Mouse (Mus musculus) heart, adult 18-20 months (tissue): Measurements from ENCODE around the gene Park7. TPM values are rescaled to one million over a fixed set of nuclear protein-coding genes. Genes with fewer than 3 reads are reported as not detected.
"Not testable (repeated sequence)": the region's sequence is repeated elsewhere in the genome, so short reads cannot be mapped to it uniquely, and the experiment has no call there.

Experiments used
- DNase-seq, 2 experiments: peaks; one replicate each; pipeline ENCODE4 v3.0.0; 2021 to 2022; ENCODE audit warnings: mixed read lengths in 1 of 2
- total RNA-seq, 2 experiments: library from RNA; stranded (reverse); gene quantifications; 2 replicates each; pipeline ENCODE4 v1.2.3; 2021

Gene Park7
- total RNA-seq, 2 experiments from 2014 or later = 270 to 278 TPM

DNA sequence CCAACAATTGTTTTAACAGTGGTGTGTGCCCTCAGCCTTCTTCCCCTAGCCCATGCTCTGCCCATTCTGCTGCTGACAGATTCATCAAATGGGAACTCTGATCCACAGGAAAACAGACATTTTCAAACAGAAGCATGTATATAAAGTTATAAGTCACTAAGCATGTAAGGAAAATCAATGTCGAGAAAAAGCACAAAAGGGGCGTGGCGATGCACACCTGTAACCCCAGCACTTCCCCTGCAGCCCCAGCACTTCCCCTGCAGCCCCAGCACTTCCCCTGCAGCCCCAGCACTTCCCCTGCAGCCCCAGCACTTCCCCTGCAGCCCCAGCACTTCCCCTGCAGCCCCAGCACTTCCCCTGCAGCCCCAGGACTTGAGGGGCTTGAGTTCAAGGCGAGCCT lies 39.8 kb downstream of the Park7 start:
- not testable (repeated sequence) for DNase-seq

DNA sequence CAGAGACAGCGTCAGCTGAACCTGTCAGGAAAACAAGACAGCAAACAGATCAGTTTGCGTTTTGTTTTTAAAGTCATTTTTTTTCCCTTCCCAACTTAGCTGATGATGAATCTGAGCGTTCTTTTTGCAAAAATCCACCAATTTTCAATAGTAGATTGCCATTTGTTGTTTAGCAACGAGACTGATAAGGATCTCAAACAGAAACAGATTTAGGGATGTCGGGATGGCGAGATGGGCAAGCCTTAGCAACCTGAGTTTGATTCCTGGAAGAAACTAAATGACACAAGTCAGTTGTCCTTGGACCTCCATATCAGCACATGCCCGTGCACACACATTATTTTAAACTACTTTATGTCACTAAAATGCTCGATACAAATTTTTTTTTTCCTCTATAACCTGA lies 41.6 kb downstream of the Park7 start:
- no peak for DNase-seq

DNA sequence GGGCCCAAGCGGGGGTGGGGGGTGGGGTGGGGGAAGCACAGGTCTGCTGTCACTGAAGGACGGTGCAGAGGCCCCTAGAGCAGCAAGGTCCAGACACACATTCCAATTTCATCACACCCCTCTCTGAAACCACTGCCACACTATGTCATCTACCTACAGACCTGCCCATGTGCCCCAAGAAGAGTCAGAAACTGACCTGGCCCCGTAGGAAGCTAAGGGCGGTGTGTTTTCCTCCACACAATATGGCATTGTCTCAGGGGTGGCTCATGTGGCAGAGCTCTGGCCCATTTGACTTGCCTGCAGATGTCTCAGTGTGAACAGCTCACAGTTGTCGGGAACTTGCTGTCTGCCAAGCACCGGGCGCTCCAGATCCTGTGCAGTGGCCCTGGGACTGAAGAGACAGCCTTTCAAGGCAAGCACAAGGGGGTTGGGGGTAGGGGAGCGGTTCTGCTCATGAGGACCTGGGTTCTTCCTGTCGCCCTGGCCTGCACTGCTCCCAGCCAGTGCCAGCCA lies 42.0 kb downstream of the Park7 start:
- peak; percentile 28 to 36 for DNase-seq

DNA sequence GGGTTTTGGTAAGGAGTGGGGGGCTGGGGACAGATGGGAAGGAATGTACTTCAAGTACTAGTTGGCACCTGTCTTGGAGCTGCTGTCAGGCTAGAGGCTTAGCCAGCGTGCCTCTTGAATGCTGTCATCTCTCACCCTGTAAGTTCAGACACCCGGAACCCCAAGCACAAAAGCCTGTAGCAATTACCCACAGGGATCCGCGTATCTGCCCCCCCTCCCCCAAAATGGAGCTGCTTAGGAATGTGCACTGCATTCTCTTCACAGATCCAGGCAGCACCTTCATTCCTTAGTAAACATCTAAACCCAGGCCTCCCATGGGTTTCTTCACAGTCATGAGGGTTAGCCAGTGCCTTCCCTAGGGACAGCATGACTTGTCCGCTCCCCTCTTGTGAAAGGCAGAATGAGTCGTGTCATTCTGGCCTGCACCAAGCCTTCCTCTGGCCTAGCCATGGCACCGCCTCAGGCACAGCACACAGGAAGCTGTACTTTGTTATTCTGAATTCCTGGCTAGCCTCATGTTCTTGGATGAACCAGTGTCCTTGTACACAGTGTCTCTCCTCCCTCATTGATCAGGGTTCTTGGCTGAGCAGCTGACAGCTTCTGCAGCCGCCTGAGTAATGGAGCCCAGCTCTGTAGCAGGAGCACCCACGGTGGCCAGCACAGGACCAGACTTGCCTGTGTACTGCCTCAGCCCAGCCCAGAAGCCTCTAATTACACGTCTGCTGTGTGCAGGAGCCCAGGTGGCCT lies 42.7 kb downstream of the Park7 start:
- peak; percentile 70 to 83 for DNase-seq

DNA sequence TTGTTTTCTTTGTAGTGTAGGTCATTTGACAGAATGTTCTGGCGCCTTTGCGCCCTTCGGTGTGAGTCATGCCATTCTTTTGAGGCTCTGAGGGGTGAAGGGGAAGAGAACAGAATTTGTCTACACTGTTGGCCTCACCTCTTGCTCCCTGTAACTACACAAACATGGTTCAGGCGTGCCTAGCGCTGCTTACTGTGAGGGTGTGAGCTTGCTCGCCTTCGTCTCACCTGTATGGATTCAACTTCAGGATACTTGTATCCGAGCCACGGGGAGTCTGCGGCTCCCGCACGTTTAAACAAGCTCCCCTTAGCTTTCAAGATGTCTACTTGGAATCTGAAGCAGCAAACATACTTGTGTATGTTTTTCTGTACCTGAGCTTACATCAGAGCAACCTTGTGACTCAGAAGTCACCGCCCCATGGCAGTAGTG lies 43.3 kb downstream of the Park7 start:
- peak in 1 of 2 experiments; percentile 42 for DNase-seq

DNA sequence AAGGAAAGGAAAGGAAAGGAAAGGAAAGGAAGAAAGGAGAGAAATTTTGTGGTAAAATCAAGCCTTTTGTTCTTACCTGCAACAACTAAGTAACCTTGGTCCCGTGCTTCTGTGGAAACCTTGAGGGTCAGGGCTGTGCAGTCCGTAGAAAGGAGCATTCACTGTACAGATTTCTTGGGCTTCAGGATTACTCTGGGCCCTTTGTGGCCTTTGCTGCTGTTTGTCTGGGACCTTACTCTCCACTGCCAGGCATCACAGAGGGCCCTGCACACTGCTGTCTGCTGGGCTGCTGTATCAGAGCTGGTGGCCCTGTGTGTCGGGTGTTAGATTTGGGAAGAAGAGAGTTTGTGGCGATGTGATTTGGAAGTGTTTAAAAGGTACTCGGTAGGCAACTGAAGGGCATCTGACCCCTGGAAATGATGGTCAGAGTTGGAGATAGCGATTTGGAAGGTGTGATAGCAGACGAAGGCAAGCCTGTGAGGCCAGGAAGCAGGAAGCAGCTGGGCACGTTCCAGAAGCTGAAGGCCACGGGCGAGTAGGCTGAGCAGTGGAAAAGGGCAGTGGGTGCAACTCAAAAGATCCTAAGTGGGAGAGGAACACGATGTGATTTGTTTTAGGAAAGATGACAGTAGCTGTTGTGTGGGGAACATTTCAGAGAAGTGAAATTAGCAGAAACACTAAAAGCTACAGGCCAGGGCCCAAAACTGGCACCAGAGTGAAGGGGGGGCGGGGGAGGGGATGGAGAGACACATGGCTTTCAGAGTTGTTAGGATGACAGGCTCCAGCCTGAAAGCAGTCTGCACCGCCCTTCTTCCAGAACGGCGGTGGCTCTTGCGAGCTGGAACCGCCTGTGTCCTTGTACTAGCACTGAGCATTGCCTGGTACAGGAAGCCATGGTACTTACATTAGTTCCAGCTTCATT lies 44.7 kb downstream of the Park7 start:
- peak; percentile 28 to 43 for DNase-seq

DNA sequence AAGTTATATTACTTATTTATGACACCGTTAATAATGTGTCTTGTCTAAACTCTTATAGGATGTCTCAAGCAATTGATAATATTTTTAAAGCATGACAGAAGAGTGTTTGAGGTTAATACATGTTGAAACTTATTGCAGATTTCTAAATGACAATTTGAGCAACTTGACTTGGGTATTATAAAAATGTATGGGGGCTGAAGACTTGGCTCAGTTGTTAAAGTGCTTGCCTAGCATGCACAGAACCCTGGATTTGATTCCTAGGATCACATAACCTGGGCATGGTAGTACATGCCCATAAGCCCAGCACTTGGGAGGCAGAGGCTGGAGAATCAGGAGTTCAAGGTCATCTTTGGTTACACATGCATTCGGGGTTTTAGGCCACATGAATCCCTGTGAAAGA lies 45.4 kb downstream of the Park7 start:
- no peak for DNase-seq

DNA sequence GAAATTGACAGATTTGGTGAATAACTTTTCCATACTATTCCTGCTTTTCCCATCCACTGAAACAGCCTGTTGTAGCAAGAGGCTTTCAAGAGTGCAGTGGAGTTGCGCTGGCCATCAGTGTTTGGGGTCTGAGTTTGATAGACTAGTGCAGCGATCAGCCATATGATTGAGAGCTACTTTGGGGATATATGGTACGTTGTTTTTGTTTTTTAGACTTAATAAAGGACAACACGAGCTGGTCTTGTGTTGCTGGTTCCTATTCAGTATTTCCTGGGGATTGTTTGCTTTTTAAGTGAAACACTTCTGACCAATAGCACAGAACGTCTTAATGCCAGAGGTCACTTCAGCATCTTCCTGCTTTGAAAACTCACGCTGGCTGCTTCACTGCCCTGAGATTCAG lies 46.1 kb downstream of the Park7 start:
- DNase-seq = no peak

DNA sequence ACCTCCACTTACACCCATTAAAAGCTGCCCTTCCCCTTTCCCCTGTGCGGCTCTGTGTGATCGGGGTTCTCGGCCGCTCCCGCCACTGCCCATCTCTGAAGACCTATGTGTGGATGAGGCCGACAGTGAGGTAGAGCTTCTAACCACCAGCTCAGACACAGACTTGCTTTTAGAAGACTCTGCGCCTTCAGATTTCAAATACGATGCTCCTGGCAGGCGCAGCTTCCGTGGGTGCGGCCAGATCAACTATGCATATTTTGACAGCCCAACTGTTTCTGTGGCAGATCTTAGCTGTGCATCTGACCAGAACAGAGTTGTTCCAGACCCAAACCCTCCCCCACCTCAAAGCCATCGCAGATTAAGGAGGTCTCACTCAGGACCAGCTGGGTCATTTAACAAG lies 47.7 kb downstream of the Park7 start:
- peak in 1 of 2 experiments; percentile 3 for DNase-seq

DNA sequence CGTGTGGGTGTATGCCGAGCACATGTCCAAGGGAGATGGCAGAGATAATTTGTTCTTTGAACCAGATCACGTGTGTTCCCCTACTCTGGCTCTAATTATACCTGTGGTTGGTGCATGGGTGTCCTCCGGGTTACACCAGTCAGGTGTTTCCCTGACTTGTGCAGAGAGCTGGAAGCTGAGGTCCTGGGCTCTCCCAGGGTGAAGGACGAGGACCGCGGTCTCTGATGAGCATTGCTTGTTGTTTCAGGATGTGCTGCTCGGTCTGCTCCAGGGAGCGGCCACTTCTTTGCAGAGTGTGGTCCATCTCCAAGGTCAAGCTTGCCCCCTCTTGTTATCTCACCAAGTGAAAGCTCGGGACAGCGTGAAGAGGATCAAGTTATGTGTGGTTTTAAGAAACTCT lies 48.2 kb downstream of the Park7 start:
- no peak for DNase-seq

DNA sequence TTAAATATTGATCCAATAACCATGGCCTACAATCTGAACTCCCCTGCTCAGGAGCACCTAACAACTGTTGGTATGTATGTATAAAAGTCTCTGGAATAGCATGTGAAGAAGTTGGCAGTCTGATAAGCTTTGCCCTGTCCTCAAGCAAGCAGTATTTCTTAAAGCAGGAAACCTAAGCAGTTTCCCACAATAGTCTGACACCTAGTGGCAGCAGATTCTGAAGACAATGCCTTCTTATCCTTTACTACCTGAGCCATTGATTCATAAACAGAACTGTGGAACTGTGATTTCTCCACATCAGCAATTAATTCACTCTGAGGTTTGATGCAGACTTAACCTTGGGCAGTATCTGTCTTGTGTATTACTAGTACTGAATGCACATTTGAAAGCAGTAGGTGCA lies 48.9 kb downstream of the Park7 start:
- DNase-seq = peak in 1 of 2 experiments; percentile 24

DNA sequence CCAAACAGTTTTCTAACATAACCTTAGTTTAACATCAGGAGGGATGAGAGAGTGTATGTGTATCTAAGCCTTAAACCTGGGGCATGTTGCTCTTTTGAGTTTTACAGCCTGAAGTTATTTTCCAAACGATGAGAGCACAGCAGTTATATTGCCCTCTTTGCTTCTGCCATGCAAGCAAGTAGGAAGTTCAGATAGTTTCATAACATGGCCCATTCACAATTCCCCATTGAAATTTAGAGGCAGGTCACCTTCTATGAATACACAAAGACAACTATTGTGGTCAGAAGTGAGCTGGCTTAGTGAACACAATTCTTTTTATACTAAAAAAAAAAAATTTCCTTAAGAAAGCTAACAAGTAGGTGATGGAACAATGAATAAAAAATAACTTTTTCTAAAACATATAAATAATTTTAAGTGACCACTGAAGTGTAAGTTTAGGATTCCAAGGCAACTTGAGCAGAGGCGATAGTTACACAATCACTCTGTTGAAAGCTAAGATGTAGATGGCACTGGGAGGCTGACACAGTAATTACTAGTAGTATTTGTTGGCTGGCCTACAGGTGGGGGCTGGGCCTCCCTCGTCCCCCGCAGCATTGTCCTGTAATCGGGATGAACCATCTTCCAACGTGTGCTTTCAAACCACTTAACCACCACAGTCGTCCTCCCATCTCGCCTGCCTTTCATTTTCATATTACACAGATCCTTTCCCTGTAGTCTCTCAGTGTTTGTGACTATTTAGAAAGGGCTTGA lies 51.4 kb downstream of the Park7 start:
- DNase-seq = no peak

DNA sequence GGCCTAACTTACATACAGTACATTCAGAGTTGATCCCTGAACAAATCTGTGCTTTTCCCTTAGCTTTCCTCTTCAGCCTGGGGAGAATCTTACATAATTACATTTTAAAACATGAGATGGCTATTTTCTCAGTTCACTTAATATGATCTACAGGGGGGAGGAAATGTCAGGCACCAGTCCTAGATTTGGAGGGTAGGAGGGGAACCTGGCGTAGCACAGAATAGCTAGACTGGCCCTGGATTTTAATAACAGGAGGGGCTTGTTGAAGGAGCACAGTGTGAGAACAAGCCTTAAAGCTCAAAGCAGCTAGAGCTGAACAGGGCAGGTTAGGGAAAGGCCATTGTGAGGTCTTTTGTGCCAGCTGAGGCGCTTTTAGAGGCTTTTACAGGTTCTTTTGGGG lies 53.1 kb downstream of the Park7 start:
- no peak for DNase-seq

DNA sequence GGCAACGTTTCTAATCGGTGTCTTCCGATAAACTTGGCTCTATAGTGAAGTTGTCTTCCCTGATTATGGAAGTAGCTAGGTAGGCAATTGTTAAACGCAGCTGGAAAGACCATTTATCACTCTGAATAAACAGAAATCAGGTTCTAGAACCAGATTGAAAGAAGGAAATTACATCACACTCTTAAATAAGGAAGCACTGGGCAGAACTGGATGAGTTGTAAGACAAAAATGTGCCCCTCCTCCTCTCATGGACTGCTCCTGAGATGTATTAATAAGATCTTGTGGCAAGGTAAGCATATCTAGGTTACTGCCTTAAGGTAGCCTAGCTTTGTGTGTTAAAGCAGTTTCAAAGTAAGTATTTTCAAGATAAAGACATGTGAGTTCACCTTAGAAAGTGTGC lies 53.7 kb downstream of the Park7 start:
- peak in 1 of 2 experiments; percentile 31 for DNase-seq

DNA sequence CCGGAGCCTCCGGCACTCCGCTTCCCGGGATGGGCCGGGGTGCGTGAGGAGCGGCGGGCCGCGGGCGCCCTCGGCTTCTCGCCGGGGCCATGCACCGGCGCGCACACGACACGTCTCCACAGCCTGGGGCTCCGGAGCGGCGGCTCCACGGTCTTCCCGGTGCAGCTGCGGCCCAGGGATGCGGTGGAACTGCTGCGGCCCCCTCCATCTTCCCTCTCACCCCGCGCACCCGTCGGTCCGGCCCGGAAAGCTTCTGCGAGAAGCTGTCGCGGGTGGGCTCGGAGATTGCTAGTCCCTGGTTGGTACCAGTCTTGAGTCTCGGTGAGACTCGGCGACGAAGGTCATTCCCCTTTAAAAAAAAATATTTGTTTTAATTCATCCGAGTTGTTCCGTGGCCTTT lies 58.9 kb downstream of the Park7 start:
- DNase-seq = peak in 1 of 2 experiments; percentile 55

DNA sequence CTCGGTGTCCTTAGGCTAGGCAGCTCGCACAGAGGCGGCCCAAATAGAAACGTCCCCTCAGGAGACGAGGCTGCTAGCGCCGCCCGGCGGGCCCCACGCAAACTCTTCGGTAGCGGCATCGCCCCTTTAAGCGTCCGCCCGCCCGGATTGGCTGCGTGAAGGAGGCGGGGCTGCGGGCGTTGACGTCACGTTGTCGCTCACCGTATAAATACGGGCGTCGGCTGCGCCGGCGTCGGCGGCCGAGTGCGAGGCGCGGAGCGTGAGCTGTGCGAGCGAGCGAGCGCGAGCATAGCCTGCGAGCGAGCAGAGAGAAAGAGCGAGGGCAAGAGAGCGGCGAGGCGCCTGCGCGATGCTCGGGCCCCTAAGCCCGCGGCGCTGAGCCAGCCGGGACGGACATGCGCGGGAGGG lies 59.4 kb downstream of the Park7 start:
- DNase-seq = peak; percentile 96 to 98

DNA sequence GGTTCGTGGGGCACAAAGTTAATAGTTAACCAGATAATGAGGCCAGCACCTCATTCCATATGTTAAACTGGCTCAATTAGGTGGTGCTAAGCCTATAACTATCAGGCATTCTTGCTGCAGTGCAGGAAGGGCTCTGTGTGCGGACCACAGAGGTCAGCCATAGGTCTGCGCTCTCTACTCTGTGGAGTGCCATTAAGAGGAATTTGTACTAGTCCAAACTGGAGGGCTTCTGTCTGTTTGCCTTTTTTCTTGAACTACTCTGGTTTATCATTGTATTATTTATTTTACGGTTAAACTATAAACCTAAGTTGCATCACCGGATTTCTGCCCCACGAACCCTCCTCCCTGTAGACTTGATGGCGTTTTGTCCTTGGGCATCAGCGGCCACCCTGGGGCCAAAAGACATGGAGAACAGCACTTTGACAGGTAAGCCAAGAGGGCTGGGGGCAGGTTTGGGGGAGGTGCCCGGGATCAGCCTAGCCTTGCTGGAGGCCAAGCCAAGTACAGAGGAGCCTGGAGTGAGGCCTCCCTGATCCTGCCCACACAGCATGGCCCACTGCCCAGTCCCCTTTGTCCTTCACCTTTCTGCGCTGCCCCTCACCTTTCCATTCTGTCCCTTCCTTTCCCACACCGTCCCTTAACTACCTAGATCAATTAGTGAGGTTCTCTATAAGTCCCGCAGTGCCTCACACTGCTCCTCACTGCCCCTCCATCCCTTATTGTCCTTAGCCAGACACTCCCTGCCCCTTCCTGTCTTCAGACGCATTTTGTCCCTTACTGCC lies 60.4 kb downstream of the Park7 start, which contains the start of gene Errfi1:
TSS of gene Errfi1 (plus strand) at position 240 of the 782 bp plus-strand sequence.
- no peak for DNase-seq

DNA sequence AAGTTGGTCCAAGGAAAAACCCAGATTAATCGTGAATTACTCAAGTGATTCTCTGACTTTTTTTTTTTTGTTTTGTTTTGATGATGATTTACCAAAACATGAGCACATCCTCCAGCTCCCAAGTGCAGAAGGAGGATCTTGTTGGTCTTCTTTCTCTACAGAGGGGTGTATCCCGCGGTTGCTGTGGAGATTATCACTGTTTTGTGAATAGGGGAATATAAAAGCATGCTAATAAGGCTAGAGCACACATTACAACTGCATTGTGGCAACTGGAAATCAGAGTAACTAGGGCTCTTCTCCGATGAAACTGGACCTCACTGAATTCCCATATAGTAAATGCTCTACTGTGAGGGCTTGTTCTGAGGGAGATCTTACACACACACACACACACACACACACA lies 61.8 kb downstream of the Park7 start:
- peak; percentile 70 to 80 for DNase-seq

DNA sequence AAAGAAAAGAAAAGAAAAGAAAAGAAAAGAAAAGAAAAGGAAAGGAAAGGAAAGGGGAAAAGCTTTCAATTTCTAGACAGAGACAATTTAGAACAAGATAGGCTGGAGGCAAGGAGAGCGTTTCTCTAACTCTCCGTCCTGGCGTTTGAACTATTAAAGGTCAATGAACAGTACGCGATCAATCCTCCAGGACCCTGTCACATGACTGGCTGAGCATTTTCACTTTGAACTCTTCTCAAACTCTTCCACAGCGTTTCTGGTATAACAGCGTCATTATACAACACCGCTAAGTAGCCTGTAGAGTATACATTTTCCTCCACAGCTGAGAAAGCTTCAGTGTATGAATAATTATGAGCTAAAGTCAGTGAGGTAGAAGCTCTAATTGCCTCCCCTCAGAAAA lies 62.2 kb downstream of the Park7 start:
- DNase-seq = no peak

DNA sequence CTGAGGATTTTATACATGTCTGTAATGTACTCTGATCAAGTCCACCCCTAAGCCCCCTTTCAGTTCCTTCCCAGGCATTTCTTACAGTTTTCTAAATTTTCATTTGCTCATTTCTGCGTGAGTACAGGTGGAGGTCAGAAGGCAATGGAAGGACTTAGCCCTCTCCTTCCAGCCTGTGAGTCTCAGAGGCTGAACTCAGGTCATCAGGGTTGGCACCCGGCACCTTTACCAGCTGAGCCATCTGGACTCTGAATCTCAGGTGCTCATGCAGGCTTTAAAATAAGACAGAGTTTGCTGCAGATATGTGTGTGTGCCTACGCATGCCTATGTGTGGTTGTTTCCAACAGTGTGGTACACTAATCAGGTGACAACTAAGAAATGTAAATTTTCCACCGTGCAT lies 63.3 kb downstream of the Park7 start:
- no peak for DNase-seq

DNA sequence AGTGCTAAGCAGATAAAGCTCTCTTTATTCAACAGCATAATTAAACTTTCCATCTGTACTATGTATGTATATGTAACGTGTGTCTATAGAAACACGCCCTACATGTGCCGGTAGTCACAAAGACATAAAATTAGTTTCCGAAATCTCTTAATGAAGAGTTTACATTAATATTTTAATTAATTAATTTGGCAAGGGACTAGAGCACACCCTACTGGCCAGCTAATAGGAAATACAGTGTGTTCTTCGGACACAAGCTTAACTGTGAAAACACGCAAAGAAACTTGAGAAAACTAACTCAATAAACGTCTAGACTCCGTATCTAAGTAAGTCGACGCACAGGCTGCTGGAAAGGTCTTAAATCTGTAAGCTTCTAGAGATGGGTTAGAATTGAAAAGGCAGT lies 64.3 kb downstream of the Park7 start:
- DNase-seq = no peak
